Mouse (Mus musculus): ENCODE data around the gene Dmrtb1. TPM values are rescaled to one million over a fixed set of nuclear protein-coding genes. Genes with fewer than 3 reads are reported as not detected.

Dmrtb1 gene
- total and polyA plus RNA-seq, 3 experiments: not detected

- H3K4me2 ChIP-seq (ENCODE audit: insufficient read depth, low read depth, poor library complexity, severe bottlenecking): no peak overlapping the region
- no peaks in the 10 kb centered on the region for H3K79me2 ChIP-seq (replicated peaks; ENCODE audit: control insufficient read depth, extremely low read depth, insufficient read depth, poor library complexity, severe bottlenecking)
- no peaks in the 10 kb centered on the region for H3K27me3 ChIP-seq (replicated peaks)
- TF ChIP-seq USF1 (IDR thresholded peaks at IDR 0.05; ENCODE audit: low read depth, low read length): no peak
- TF ChIP-seq ZNF384 (IDR thresholded peaks at IDR 0.05; ENCODE audit: low read depth, low read length): no peak
- TF ChIP-seq E2F4 (IDR thresholded peaks at IDR 0.05; ENCODE audit: insufficient replicate concordance, low read depth, low read length): no peak
- no peak for TF ChIP-seq SMC3 (IDR thresholded peaks at IDR 0.05; ENCODE audit: low read depth, low read length)
- TF ChIP-seq POLR2AphosphoS2 (IDR thresholded peaks at IDR 0.05; ENCODE audit: low read depth, low read length): no peak
- TF ChIP-seq JUN (IDR thresholded peaks at IDR 0.05; ENCODE audit: insufficient read depth, low read depth, low read length): no peak
- no peak for TF ChIP-seq RCOR1 (conservative IDR thresholded peaks at IDR 0.05; ENCODE audit: low read depth, low read length)
- H3K36me3 ChIP-seq (replicated peaks in 1 of 2; ENCODE audit: control insufficient read depth in 1 of 2, insufficient read depth in 1 of 2, low read length in 1 of 2): no peaks in the 10 kb centered on the region
- no peak for DNase-seq (ENCODE audit: extremely low read depth)
- H3K9me3 ChIP-seq (replicated peaks; ENCODE audit: low read length): no peaks in the 10 kb centered on the region
- in situ Hi-C loops (cut with MboI; ENCODE audit: low pct_ligation_motif_present, low pct_unique_long_range_greater_than_20kb, low sequenced_read_pairs): loop anchor here (5.0 kb wide), 1 partner anchor 110 kb away; no protein-coding TSS in a partner anchor
- peaks cover 0 to 31% of the 10 kb centered on the region in 2 experiments; a peak in 2 of 4 replicates for H3K4me1 ChIP-seq (ENCODE audit: control insufficient read depth in 1 of 2, insufficient read depth in 2 of 2)
- no peak overlapping the region for H3K4me3 ChIP-seq (replicated peaks in 1 of 3; ENCODE audit: low read depth in 2 of 3, low read length in 2 of 3, poor library complexity in 1 of 3)
- H3K27ac ChIP-seq (ENCODE audit: insufficient read depth, low read depth): no peak overlapping the region
- dilution Hi-C loops (cut with MboI; ENCODE audit: extremely low pct_ligation_motif_present, extremely low pct_unique_long_range_greater_than_20kb, low sequenced_read_pairs): no loop called here
- H3K9ac ChIP-seq (ENCODE audit: insufficient read depth, low read depth): no peak overlapping the region
These were observed 48.6 kb upstream of the Dmrtb1 start for GRCm38 (mm10) chr4:107732624-107733023.

- no peak overlapping the region for H3K27ac ChIP-seq (ENCODE audit: insufficient read depth, low read depth)
- H3K9me3 ChIP-seq (replicated peaks; ENCODE audit: low read length): no peaks in the 10 kb centered on the region
- H3K9ac ChIP-seq (ENCODE audit: insufficient read depth, low read depth): no peak overlapping the region
- no peaks in the 10 kb centered on the region for H3K36me3 ChIP-seq (replicated peaks in 1 of 2; ENCODE audit: control insufficient read depth in 1 of 2, insufficient read depth in 1 of 2, low read length in 1 of 2)
- in situ Hi-C loops (cut with MboI; ENCODE audit: low pct_ligation_motif_present, low pct_unique_long_range_greater_than_20kb, low sequenced_read_pairs) (loop anchor here (5.0 kb wide), 1 partner anchor 110 kb away; no protein-coding TSS in a partner anchor), dilution Hi-C loops (cut with MboI; ENCODE audit: extremely low pct_ligation_motif_present, extremely low pct_unique_long_range_greater_than_20kb, low sequenced_read_pairs) (no loop called here)
- peaks cover 0 to 35% of the 10 kb centered on the region in 2 experiments; a peak in 2 of 4 replicates for H3K4me1 ChIP-seq (ENCODE audit: control insufficient read depth in 1 of 2, insufficient read depth in 2 of 2)
- DNase-seq (ENCODE audit: extremely low read depth): no peak
- TF ChIP-seq NELFE (IDR thresholded peaks at IDR 0.05; ENCODE audit: low read depth, low read length): no peak
- TF ChIP-seq SMC3 (IDR thresholded peaks at IDR 0.05; ENCODE audit: low read depth, low read length): no peak
- TF ChIP-seq BHLHE40 (IDR thresholded peaks at IDR 0.05; ENCODE audit: low read depth, low read length): no peak
- TF ChIP-seq MAX (IDR thresholded peaks at IDR 0.05; ENCODE audit: low read length): no peak
- no peak for TF ChIP-seq MEF2A (IDR thresholded peaks at IDR 0.05; ENCODE audit: borderline replicate concordance, low read depth, low read length)
- no peak for TF ChIP-seq MYC (IDR thresholded peaks at IDR 0.05; ENCODE audit: low read depth, low read length)
- TF ChIP-seq NRF1 (IDR thresholded peaks at IDR 0.05; ENCODE audit: low read depth, low read length): no peak
- no peak for TF ChIP-seq POLR2AphosphoS2 (IDR thresholded peaks at IDR 0.05; ENCODE audit: low read depth, low read length)
- no peak for TF ChIP-seq HCFC1 (IDR thresholded peaks at IDR 0.05; ENCODE audit: low read depth, low read length)
- TF ChIP-seq KAT2A (IDR thresholded peaks at IDR 0.05; ENCODE audit: insufficient replicate concordance, low read length): no peak
- TF ChIP-seq JUND (conservative IDR thresholded peaks at IDR 0.05; ENCODE audit: low read depth, low read length): no peak
- no peak for TF ChIP-seq USF2 (conservative IDR thresholded peaks at IDR 0.05; ENCODE audit: low read depth, low read length)
- no peaks in the 10 kb centered on the region for H3K27me3 ChIP-seq (replicated peaks)
- H3K4me2 ChIP-seq (ENCODE audit: insufficient read depth, low read depth, poor library complexity, severe bottlenecking): no peak overlapping the region
- H3K79me2 ChIP-seq (replicated peaks; ENCODE audit: control insufficient read depth, extremely low read depth, insufficient read depth, poor library complexity, severe bottlenecking): no peaks in the 10 kb centered on the region
- no peak overlapping the region for H3K4me3 ChIP-seq (replicated peaks in 1 of 3; ENCODE audit: low read depth in 2 of 3, low read length in 2 of 3, poor library complexity in 1 of 3)
These were observed 48.2 kb upstream of the Dmrtb1 start for GRCm38 (mm10) chr4:107732182-107732581.
